Mouse (Mus musculus) liver, embryonic 13.5 days (tissue): ENCODE results near the gene Dnph1. TPM values are rescaled to one million over a fixed set of nuclear protein-coding genes. Genes with fewer than 3 reads are reported as not detected.

Experiments
- ATAC-seq: fragments of 200-750 bp; cut with Nextera tagmentation; 2 replicates; pipeline ENCODE4 v1.8.0; 2017; ENCODE audit warnings: low read depth, mild to moderate bottlenecking, moderate number of reproducible peaks, moderate library complexity
- DNase-seq: peaks from one replicate; pipeline ENCODE4 v3.0.0; 2022
- H3K27ac ChIP-seq: fragments of 300-500 bp; sonication (generic); 2 replicates; pipeline ENCODE4 v1.5.1; 2015; ENCODE audit warnings: moderate library complexity, mild to moderate bottlenecking, inconsistent platforms
- H3K27me3 ChIP-seq: fragments of 300-500 bp; sonication (generic); 2 replicates; pipeline ENCODE4 v1.6.1; 2015; ENCODE audit warnings: mild to moderate bottlenecking, inconsistent platforms
- H3K36me3 ChIP-seq: fragments of 300-500 bp; sonication (generic); 2 replicates; pipeline ENCODE4 v1.6.1; 2015; ENCODE audit warnings: mild to moderate bottlenecking, inconsistent platforms
- H3K4me1 ChIP-seq: fragments of 300-500 bp; sonication (generic); replicated peaks from 2 replicates; pipeline ENCODE4 v1.6.1; 2015; ENCODE audit warnings: inconsistent platforms
- H3K4me2 ChIP-seq: fragments of 300-500 bp; sonication (generic); 2 replicates; pipeline ENCODE4 v1.6.1; 2015; ENCODE audit warnings: inconsistent platforms, mild to moderate bottlenecking, moderate library complexity
- H3K4me3 ChIP-seq: fragments of 300-500 bp; sonication (generic); replicated peaks from 2 replicates; pipeline ENCODE4 v1.5.1; 2015; ENCODE audit warnings: mild to moderate bottlenecking, inconsistent platforms
- H3K9ac ChIP-seq: fragments of 300-500 bp; sonication (generic); 2 replicates; pipeline ENCODE4 v1.6.1; 2015; ENCODE audit warnings: mild to moderate bottlenecking, inconsistent platforms
- H3K9me3 ChIP-seq: fragments of 300-500 bp; sonication (generic); replicated peaks from 2 replicates; pipeline ENCODE4 v1.6.1; 2016; ENCODE audit warnings: inconsistent platforms
- WGBS: fragments of 180-500 bp; shearing (Covaris S2); methylation state at CpG from one replicate; pipeline ENCODE4 v1.1.7; 2015; ENCODE audit not compliant: insufficient replicate concordance; 5-methylcytosine and 5-hydroxymethylcytosine counted together
- polyA plus RNA-seq: library from polyadenylated mRNA; unstranded; fragments of >200 nt; fragmentation: Nextera tagmentation; extraction: Ambion mirVana; gene quantifications from 2 replicates; pipeline ENCODE4 v1.2.1, GENCODE M21; 2015

Dnph1 gene
- polyA plus RNA-seq, 1 experiment from 2014 or later = 35.1 TPM

GRCm38 (mm10) chr17:46543661-46544060 is 47.1 kb downstream of the Dnph1 start:
- peaks cover 61% of the 10 kb centered on the region for H3K27me3 ChIP-seq
- no peak overlapping the region for H3K9ac ChIP-seq
- H3K36me3 ChIP-seq = peaks cover 7% of the 10 kb centered on the region
- peaks cover 26% of the 10 kb centered on the region for H3K4me1 ChIP-seq
- no peak overlapping the region for H3K4me2 ChIP-seq
- ATAC-seq (no peak), DNase-seq (no peak)
- WGBS = 81% methylated on average over 12 of the region's 12 CpGs
- no peaks in the 10 kb centered on the region for H3K9me3 ChIP-seq
- no peak overlapping the region for H3K4me3 ChIP-seq
- no peak overlapping the region for H3K27ac ChIP-seq

DNA sequence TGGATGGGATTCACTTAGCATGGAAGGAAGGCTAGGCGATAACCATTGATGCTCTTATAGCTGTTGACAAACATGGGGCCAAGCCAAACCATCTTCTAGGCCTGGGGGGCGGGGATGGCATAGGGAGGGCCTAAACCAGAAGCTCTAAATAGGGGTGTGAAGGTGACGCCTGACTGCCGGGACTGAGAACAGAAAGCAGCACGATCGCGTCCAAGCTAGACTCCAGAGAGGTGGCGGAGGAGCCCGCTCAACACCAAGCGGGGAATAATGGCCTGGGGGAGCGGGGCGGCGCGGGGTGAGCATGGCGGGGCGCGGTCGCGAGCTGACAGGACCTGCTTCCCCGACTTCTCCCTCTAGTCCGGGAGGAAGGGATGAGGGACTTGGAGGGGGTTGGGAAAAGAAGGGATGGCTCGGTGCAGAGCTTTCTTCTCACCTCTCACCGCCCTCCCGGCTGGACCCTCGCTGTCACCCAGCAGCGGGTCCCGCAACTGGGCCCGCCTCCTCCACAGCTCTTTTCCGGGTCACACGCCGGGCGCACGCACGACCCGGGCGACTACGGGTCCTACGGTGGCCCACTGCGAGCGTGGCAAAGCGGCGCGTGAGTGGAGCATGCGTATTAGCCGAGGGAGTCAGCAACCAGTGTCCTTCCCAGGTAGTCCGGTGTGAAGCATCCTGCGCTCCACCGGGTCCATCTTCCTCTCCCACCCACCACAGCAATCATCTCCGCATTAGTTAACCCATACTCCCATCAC is 49.5 kb downstream of the Dnph1 start, which contains the start of gene Cul9:
Cul9 (minus strand) TSS at position 576 of the 752 bp plus-strand sequence.
- 5% methylated on average over 47 of the region's 49 CpGs for WGBS
- Histone ChIP-seq H3K36me3 (peaks cover 28% of the 10 kb centered on the region), H3K9ac (peak within 1 kb of the TSS; percentile 55), H3K4me2 (peak within 1 kb of the TSS; percentile 67), H3K27me3 (peaks cover 47% of the 10 kb centered on the region), H3K4me3 (peak within 1 kb of the TSS; percentile 54), H3K4me1 (peaks cover 29% of the 10 kb centered on the region), H3K9me3 (no peaks in the 10 kb centered on the region), H3K27ac (no peak within 1 kb of the TSS)
- ATAC-seq (no peak; the same call in 1 of the 2 replicates), DNase-seq (no peak)

- H3K27me3 ChIP-seq = peaks cover 47% of the 10 kb centered on the region
- H3K36me3 ChIP-seq = peaks cover 34% of the 10 kb centered on the region
- peak overlapping the region; percentile 54 for H3K4me3 ChIP-seq
- H3K27ac ChIP-seq = no peak overlapping the region
- ATAC-seq = no peak
- H3K9ac ChIP-seq = no peak overlapping the region
- 26% methylated on average over 7 of the region's 7 CpGs for WGBS
- H3K4me2 ChIP-seq = peak overlapping the region; percentile 67
- no peak for DNase-seq
- H3K9me3 ChIP-seq = no peaks in the 10 kb centered on the region
- H3K4me1 ChIP-seq = peaks cover 29% of the 10 kb centered on the region
These were observed 50.1 kb downstream of the Dnph1 start for GRCm38 (mm10) chr17:46546591-46546990.

GRCm38 (mm10) chr17:46546995-46547394 is 50.5 kb downstream of the Dnph1 start:
- Histone ChIP-seq H3K27ac (no peak overlapping the region), H3K9me3 (no peaks in the 10 kb centered on the region), H3K4me3 (no peak overlapping the region), H3K4me2 (no peak overlapping the region), H3K4me1 (peaks cover 29% of the 10 kb centered on the region), H3K9ac (no peak overlapping the region), H3K27me3 (peaks cover 47% of the 10 kb centered on the region), H3K36me3 (peaks cover 38% of the 10 kb centered on the region)
- ATAC-seq (no peak), DNase-seq (no peak)
- WGBS = 39% methylated on average over 8 of the region's 8 CpGs

GRCm38 (mm10) chr17:46547923-46548322 is 51.4 kb downstream of the Dnph1 start:
- WGBS = 39% methylated on average over 3 of the region's 3 CpGs
- Histone ChIP-seq H3K4me2 (no peak overlapping the region), H3K27ac (no peak overlapping the region), H3K4me1 (peaks cover 36% of the 10 kb centered on the region), H3K4me3 (no peak overlapping the region), H3K9me3 (no peaks in the 10 kb centered on the region), H3K27me3 (peaks cover 47% of the 10 kb centered on the region), H3K36me3 (peaks cover 44% of the 10 kb centered on the region), H3K9ac (no peak overlapping the region)
- no peak for ATAC-seq
- no peak for DNase-seq

DNA sequence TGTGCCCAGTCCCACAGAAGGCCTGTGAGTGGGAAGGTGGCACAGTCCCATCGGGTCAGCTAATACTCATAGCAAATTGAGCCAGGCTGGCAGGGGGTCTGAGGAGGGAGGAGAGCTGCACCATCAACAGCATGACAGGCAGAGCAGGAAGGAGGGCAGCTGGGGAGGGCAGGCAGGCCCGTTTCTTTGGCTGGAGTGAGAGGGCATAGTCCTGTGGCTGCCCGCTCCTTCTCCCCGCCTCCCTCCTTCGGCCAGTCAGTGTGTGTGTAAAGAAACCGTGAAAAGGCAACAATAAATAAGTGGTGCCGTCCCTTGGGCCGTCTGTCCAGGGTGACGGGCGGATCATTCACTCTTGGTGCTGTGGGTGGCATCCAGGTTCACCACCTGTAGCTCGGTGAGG is 52.2 kb downstream of the Dnph1 start:
- Histone ChIP-seq H3K27me3 (peaks cover 39% of the 10 kb centered on the region), H3K4me2 (no peak overlapping the region), H3K36me3 (peaks cover 44% of the 10 kb centered on the region), H3K4me3 (no peak overlapping the region), H3K9me3 (no peaks in the 10 kb centered on the region), H3K4me1 (peaks cover 45% of the 10 kb centered on the region), H3K27ac (no peak overlapping the region), H3K9ac (no peak overlapping the region)
- ATAC-seq (no peak), DNase-seq (no peak)
- 79% methylated on average over 11 of the region's 11 CpGs for WGBS

GRCm38 (mm10) chr17:46549193-46549592 is 52.7 kb downstream of the Dnph1 start:
- H3K27ac ChIP-seq = no peak overlapping the region
- peaks cover 44% of the 10 kb centered on the region for H3K36me3 ChIP-seq
- H3K4me3 ChIP-seq = no peak overlapping the region
- DNase-seq = peak; percentile 15
- peaks cover 38% of the 10 kb centered on the region for H3K27me3 ChIP-seq
- H3K4me2 ChIP-seq = no peak overlapping the region
- H3K9me3 ChIP-seq = no peaks in the 10 kb centered on the region
- 43% methylated on average over 8 of the region's 8 CpGs for WGBS
- H3K9ac ChIP-seq = no peak overlapping the region
- ATAC-seq = no peak
- peaks cover 49% of the 10 kb centered on the region for H3K4me1 ChIP-seq

Other genes starting within 250 kb of the Dnph1 start
- gene Polr1c, start 248.7 kb upstream of the Dnph1 start, polyA plus RNA-seq = 49.0 and 49.9 TPM in 2 replicates
- 39.8 and 41.8 TPM in 2 replicates for gene Yipf3, start 248.6 kb upstream of the Dnph1 start, polyA plus RNA-seq
- 0.06 and 0.10 TPM in 2 replicates for gene Lrrc73, start 243.2 kb upstream of the Dnph1 start, polyA plus RNA-seq
- gene Tjap1, start 213.7 kb upstream of the Dnph1 start, polyA plus RNA-seq = 11.2 and 12.1 TPM in 2 replicates
- gene Dlk2, start 199.3 kb upstream of the Dnph1 start, polyA plus RNA-seq = 0.09 TPM in 1 of 2 replicates, not detected in the other
- gene Abcc10, start 168.4 kb upstream of the Dnph1 start, polyA plus RNA-seq = 1.6 and 1.7 TPM in 2 replicates
- gene Zfp318, start 113.0 kb upstream of the Dnph1 start, polyA plus RNA-seq = 1.2 and 1.4 TPM in 2 replicates
- not detected in 2 replicates for gene Crip3, start 67.8 kb upstream of the Dnph1 start, polyA plus RNA-seq
- not detected in 2 replicates for gene Slc22a7, start 58.3 kb upstream of the Dnph1 start, polyA plus RNA-seq
- 0.02 TPM in 2 replicates for gene Ttbk1, start 9.0 kb upstream of the Dnph1 start, polyA plus RNA-seq
- 0.44 and 0.84 TPM in 2 replicates for gene Cul9, start 49.7 kb downstream of the Dnph1 start, polyA plus RNA-seq
- 2.9 and 3.2 TPM in 2 replicates for gene Srf, start 59.5 kb downstream of the Dnph1 start, polyA plus RNA-seq
- 8.0 and 9.1 TPM in 2 replicates for gene Ptk7, start 132.8 kb downstream of the Dnph1 start, polyA plus RNA-seq
- gene Klc4, start 149.3 kb downstream of the Dnph1 start, polyA plus RNA-seq = 5.8 TPM in 2 replicates
- gene Mrpl2, start 149.5 kb downstream of the Dnph1 start, polyA plus RNA-seq = 91.5 and 97.5 TPM in 2 replicates
- 10.9 and 12.4 TPM in 2 replicates for gene Cul7, start 153.6 kb downstream of the Dnph1 start, polyA plus RNA-seq
- gene Rrp36, start 177.6 kb downstream of the Dnph1 start, polyA plus RNA-seq = 31.7 and 31.9 TPM in 2 replicates
- gene Mea1, start 182.1 kb downstream of the Dnph1 start, polyA plus RNA-seq = 65.2 and 67.8 TPM in 2 replicates
- 73.1 and 75.6 TPM in 2 replicates for gene Klhdc3, start 184.2 kb downstream of the Dnph1 start, polyA plus RNA-seq
- 31.2 and 36.0 TPM in 2 replicates for gene Ppp2r5d, start 208.4 kb downstream of the Dnph1 start, polyA plus RNA-seq
- gene Pex6, start 214.8 kb downstream of the Dnph1 start, polyA plus RNA-seq = 8.5 and 9.4 TPM in 2 replicates
- 11.0 and 11.7 TPM in 2 replicates for gene Gnmt, start 232.5 kb downstream of the Dnph1 start, polyA plus RNA-seq